Mouse (Mus musculus) intestine, postnatal 0 days (tissue): ENCODE data around the gene Cpsf4l. TPM values are rescaled to one million over a fixed set of nuclear protein-coding genes. Genes with fewer than 3 reads are reported as not detected.

Source experiments
- ATAC-seq: fragments of 200-750 bp; cut with Nextera tagmentation; 2 replicates; pipeline ENCODE4 v1.8.0; 2017; ENCODE audit warnings: mild to moderate bottlenecking, moderate TSS enrichment, moderate library complexity
- H3K27ac ChIP-seq: fragments of 300-500 bp; sonication (generic); 2 replicates; pipeline ENCODE4 v1.5.1; 2014; ENCODE audit warnings: mild to moderate bottlenecking, low read depth, low read length, moderate library complexity
- H3K27me3 ChIP-seq: fragments of 300-500 bp; sonication (generic); replicated peaks from 2 replicates; pipeline ENCODE4 v1.6.1; 2014; ENCODE audit warnings: low read length, mixed read lengths; ENCODE audit not compliant: control insufficient read depth, insufficient read depth
- H3K36me3 ChIP-seq: fragments of 300-500 bp; sonication (generic); 2 replicates; pipeline ENCODE4 v1.6.1; 2014; ENCODE audit warnings: mild to moderate bottlenecking, moderate library complexity; ENCODE audit not compliant: control insufficient read depth, insufficient read depth
- H3K4me1 ChIP-seq: fragments of 300-500 bp; sonication (generic); replicated peaks from 2 replicates; pipeline ENCODE4 v1.6.1; 2014; ENCODE audit warnings: antibody characterized with exemption, low read length, mixed read lengths; ENCODE audit not compliant: control insufficient read depth, insufficient read depth
- H3K4me2 ChIP-seq: fragments of 300-500 bp; sonication (generic); replicated peaks from 2 replicates; pipeline ENCODE4 v1.6.1; 2014; ENCODE audit warnings: low read depth, mild to moderate bottlenecking, moderate library complexity
- H3K4me3 ChIP-seq: fragments of 300-500 bp; sonication (generic); 2 replicates; pipeline ENCODE4 v1.5.1; 2014; ENCODE audit warnings: low read depth, low read length
- H3K9ac ChIP-seq: fragments of 300-500 bp; sonication (generic); 2 replicates; pipeline ENCODE4 v1.6.1; 2014; ENCODE audit warnings: mild to moderate bottlenecking, low read depth, low read length
- H3K9me3 ChIP-seq: fragments of 300-500 bp; sonication (generic); 2 replicates; pipeline ENCODE4 v1.6.1; 2016; ENCODE audit warnings: mixed run types; ENCODE audit not compliant: control insufficient read depth
- CTCF ChIP-seq: sonication (generic); IDR thresholded peaks from 2 replicates; pipeline ENCODE4 v1.5.1; 2016; ENCODE audit warnings: low read depth, mild to moderate bottlenecking, control low read depth, antibody characterized with exemption, moderate library complexity
- WGBS: fragments of 180-500 bp; shearing (Covaris S2); extraction: QIAGEN DNeasy Blood & Tissue Kit; methylation state at CpG from one replicate; pipeline ENCODE4 v1.1.7; 2014; 5-methylcytosine and 5-hydroxymethylcytosine counted together
- polyA plus RNA-seq: library from polyadenylated mRNA; unstranded; fragments of >200 nt; fragmentation: Nextera tagmentation; extraction: Ambion mirVana; gene quantifications from 2 replicates; pipeline ENCODE4 v1.2.1, GENCODE M21; 2015

The Cpsf4l gene
- polyA plus RNA-seq, 1 experiment from 2014 or later, result not detected

- Histone ChIP-seq H3K9me3 (no peaks in the 10 kb centered on the region), H3K4me2 (no peak overlapping the region), H3K27me3 (no peaks in the 10 kb centered on the region), H3K4me3 (no peak overlapping the region), H3K36me3 (peaks cover 29% of the 10 kb centered on the region), H3K9ac (no peak overlapping the region), H3K27ac (no peak overlapping the region), H3K4me1 (no peaks in the 10 kb centered on the region)
- no peak for TF ChIP-seq CTCF
- ATAC-seq, result no peak
- 78% methylated on average over 5 of the region's 5 CpGs for WGBS
Observed at GRCm38 (mm10) chr11:113697571-113697970, 12.2 kb downstream of the Cpsf4l start.

- 48% methylated on average over 3 of the region's 3 CpGs for WGBS
- no peak for TF ChIP-seq CTCF
- Histone ChIP-seq H3K4me3 (no peak overlapping the region), H3K9ac (no peak overlapping the region), H3K4me1 (peaks cover 4% of the 10 kb centered on the region; the same call in 1 of the 2 replicates), H3K4me2 (peak overlapping the region; percentile 27; the same call in 1 of the 2 replicates), H3K9me3 (no peaks in the 10 kb centered on the region), H3K27me3 (no peaks in the 10 kb centered on the region), H3K36me3 (peaks cover 45% of the 10 kb centered on the region), H3K27ac (peak overlapping the region; percentile 82)
- no peak for ATAC-seq
Observed at GRCm38 (mm10) chr11:113691851-113692250, 18.0 kb downstream of the Cpsf4l start.

GRCm38 (mm10) chr11:113691318-113691717 is 18.5 kb downstream of the Cpsf4l start:
- no peak overlapping the region for H3K4me3 ChIP-seq
- H3K27me3 ChIP-seq, result no peaks in the 10 kb centered on the region
- H3K9me3 ChIP-seq, result no peaks in the 10 kb centered on the region
- peak; percentile 95 for ATAC-seq
- H3K27ac ChIP-seq, result peak overlapping the region; percentile 82
- TF ChIP-seq CTCF, result 0 out of 2 replicates have a peak, but pooled peaks have one; percentile 6
- no peak overlapping the region for H3K9ac ChIP-seq
- H3K36me3 ChIP-seq, result peaks cover 41% of the 10 kb centered on the region
- peaks cover 4% of the 10 kb centered on the region; the same call in 1 of the 2 replicates for H3K4me1 ChIP-seq
- WGBS, result 38% methylated on average over 5 of the region's 5 CpGs
- H3K4me2 ChIP-seq, result peak overlapping the region; percentile 27; the same call in 1 of the 2 replicates

GRCm38 (mm10) chr11:113690506-113690905 is 19.3 kb downstream of the Cpsf4l start:
- 88% methylated on average over 12 of the region's 12 CpGs for WGBS
- no peak overlapping the region for H3K4me3 ChIP-seq
- no peak overlapping the region for H3K4me2 ChIP-seq
- H3K9me3 ChIP-seq, result no peaks in the 10 kb centered on the region
- H3K4me1 ChIP-seq, result peaks cover 4% of the 10 kb centered on the region; the same call in 1 of the 2 replicates
- H3K9ac ChIP-seq, result no peak overlapping the region
- peaks cover 38% of the 10 kb centered on the region for H3K36me3 ChIP-seq
- ATAC-seq, result no peak
- no peaks in the 10 kb centered on the region for H3K27me3 ChIP-seq
- no peak for TF ChIP-seq CTCF
- peak overlapping the region; percentile 57; the same call in 1 of the 2 replicates for H3K27ac ChIP-seq

- WGBS, result 78% methylated on average over 2 of the region's 2 CpGs
- H3K4me2 ChIP-seq, result no peak overlapping the region
- H3K9me3 ChIP-seq, result no peaks in the 10 kb centered on the region
- peaks cover 16% of the 10 kb centered on the region for H3K36me3 ChIP-seq
- TF ChIP-seq CTCF, result no peak
- H3K27ac ChIP-seq, result no peak overlapping the region
- no peak overlapping the region for H3K9ac ChIP-seq
- no peaks in the 10 kb centered on the region for H3K27me3 ChIP-seq
- H3K4me1 ChIP-seq, result peaks cover 14% of the 10 kb centered on the region
- ATAC-seq, result no peak
- no peak overlapping the region for H3K4me3 ChIP-seq
Observed at GRCm38 (mm10) chr11:113687031-113687430, 22.8 kb downstream of the Cpsf4l start.

- H3K4me2 ChIP-seq, result peak overlapping the region; percentile 87
- peak overlapping the region; percentile 96; the same call in 1 of the 2 replicates for H3K27ac ChIP-seq
Observed at GRCm38 (mm10) chr11:113684707-113685426, 24.9 kb downstream of the Cpsf4l start.

More at GRCm38 (mm10) chr11:113684707-113685426, 24.9 kb downstream of the Cpsf4l start:
- H3K4me3 ChIP-seq, result peak overlapping the region; percentile 84
- H3K9ac ChIP-seq, result peak overlapping the region; percentile 86
- H3K36me3 ChIP-seq, result peaks cover 16% of the 10 kb centered on the region
- no peak for ATAC-seq
- H3K9me3 ChIP-seq, result no peaks in the 10 kb centered on the region
- WGBS, result 38% methylated on average over 25 of the region's 25 CpGs
- peaks cover 11% of the 10 kb centered on the region for H3K4me1 ChIP-seq
- no peaks in the 10 kb centered on the region for H3K27me3 ChIP-seq
- TF ChIP-seq CTCF, result no peak
